In the genomic region with DNA sequence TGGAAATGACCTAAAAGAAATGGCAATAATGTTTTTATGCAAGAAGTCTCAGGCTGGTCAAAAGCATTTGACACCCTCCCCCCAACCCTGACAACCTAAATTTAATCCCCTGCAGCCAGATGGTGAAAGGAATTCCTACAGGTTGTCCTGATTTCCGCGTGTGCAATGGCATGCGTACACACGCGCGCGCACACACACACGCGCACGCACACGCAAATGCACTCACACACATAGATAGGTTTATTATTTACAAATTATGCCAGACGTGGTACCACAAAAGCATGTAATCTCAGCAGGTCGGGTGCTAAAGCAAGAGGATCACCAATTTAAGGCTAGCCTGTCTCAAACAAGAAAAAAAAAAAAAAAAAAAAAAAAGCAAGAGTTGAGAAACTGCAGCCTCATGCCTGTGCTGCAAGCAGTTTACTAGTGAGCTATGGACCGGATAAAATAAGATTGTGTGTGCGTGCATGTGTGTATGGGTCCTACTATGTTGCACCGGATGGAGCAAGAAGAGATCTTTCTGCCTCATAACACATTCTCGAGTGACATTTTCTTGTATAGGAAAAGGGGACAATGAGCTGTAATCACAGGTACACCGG, we compare ENCODE assay signal across 8 mouse cellular contexts. TPM values are rescaled to one million over a fixed set of nuclear protein-coding genes. Genes with fewer than 3 reads are reported as not detected.
DNase-seq lines count a peak whose midpoint lies in the region; ATAC-seq lines count a peak whose summit lies in the region.

No protein-coding gene starts in this region.

- H3K27ac ChIP-seq in heart, embryonic 10.5 days = peak overlapping the region; percentile 81; the same call in 1 of the 2 replicates
- H3K27ac ChIP-seq in liver, embryonic 11.5 days (ENCODE audit: low read depth, low read length) = peak overlapping the region; percentile 74; the same call in 1 of the 2 replicates
- peak overlapping the region; percentile 68 for H3K27ac ChIP-seq in neural tube, embryonic 14.5 days (ENCODE audit: low read depth, low read length)

- 22% methylated on average over 18 of the region's 18 CpGs for WGBS in heart, embryonic 10.5 days
- WGBS in liver, embryonic 11.5 days = 14% methylated on average over 18 of the region's 18 CpGs
- 16% methylated on average over 18 of the region's 18 CpGs for WGBS in neural tube, embryonic 14.5 days

- peak overlapping the region; percentile 56 for H3K9ac ChIP-seq in liver, embryonic 11.5 days (ENCODE audit: low read depth, low read length)
- peak overlapping the region; percentile 29; the same call in 1 of the 2 replicates for H3K9ac ChIP-seq in neural tube, embryonic 14.5 days (replicated peaks; ENCODE audit: low read depth, low read length)

- no peaks in the 10 kb centered on the region for H3K4me1 ChIP-seq in heart, embryonic 10.5 days
- H3K4me1 ChIP-seq in liver, embryonic 11.5 days (replicated peaks; ENCODE audit: control insufficient read depth, insufficient read depth, low read length) = no peaks in the 10 kb centered on the region
- no peaks in the 10 kb centered on the region for H3K4me1 ChIP-seq in neural tube, embryonic 14.5 days (ENCODE audit: control insufficient read depth, insufficient read depth, low read length)

- intact Hi-C loops in heart, postnatal 10 days (cut with DNase I) = loop anchor here (5.0 kb wide), 2 partner anchors 49 to 259 kb away; partner anchors contain the start of gene Zdhhc9

- peak overlapping the region; percentile 66 for H3K4me3 ChIP-seq in heart, embryonic 10.5 days
- H3K4me3 ChIP-seq in liver, embryonic 11.5 days (ENCODE audit: low read depth, low read length) = peak overlapping the region; percentile 65
- H3K4me3 ChIP-seq in neural tube, embryonic 14.5 days (ENCODE audit: low read depth, low read length) = peak overlapping the region; percentile 41

- no peaks in the 10 kb centered on the region for H3K27me3 ChIP-seq in heart, embryonic 10.5 days (ENCODE audit: insufficient read depth, poor library complexity, severe bottlenecking)
- no peaks in the 10 kb centered on the region for H3K27me3 ChIP-seq in liver, embryonic 11.5 days (replicated peaks; ENCODE audit: control insufficient read depth, insufficient read depth, low read length)
- H3K27me3 ChIP-seq in neural tube, embryonic 14.5 days (ENCODE audit: control insufficient read depth, insufficient read depth, low read length) = no peaks in the 10 kb centered on the region

- DNase-seq in heart, embryonic 10.5 days (ENCODE audit: low spot score) = no peak
- DNase-seq in heart, postnatal 4 days = no peak
- DNase-seq in CD4-positive helper T cell, adult 2 months (ENCODE audit: low read depth, low spot score) = peak; percentile 40
- DNase-seq in cerebellum, postnatal 25 days = peak; percentile 38 to 48
- peak; percentile 4 to 10 for DNase-seq in heart, postnatal 10 days
- DNase-seq in liver, embryonic 11.5 days (ENCODE audit: low spot score) = no peak
- DNase-seq in urinary bladder, adult 2 months (ENCODE audit: low spot score) = no peak

- H3K4me2 ChIP-seq in liver, embryonic 11.5 days = peak overlapping the region; percentile 70
- peak overlapping the region; percentile 35 for H3K4me2 ChIP-seq in neural tube, embryonic 14.5 days (ENCODE audit: low read depth, low read length)

- H3K9me3 ChIP-seq in heart, embryonic 10.5 days = no peaks in the 10 kb centered on the region
- no peaks in the 10 kb centered on the region for H3K9me3 ChIP-seq in liver, embryonic 11.5 days (ENCODE audit: control insufficient read depth, low read length)
- H3K9me3 ChIP-seq in neural tube, embryonic 14.5 days (ENCODE audit: control insufficient read depth, low read length) = no peaks in the 10 kb centered on the region

- peak; percentile 67 for ATAC-seq in liver, embryonic 11.5 days (replicated peaks; ENCODE audit: low FRiP score)
- peak; percentile 63; the same call in 1 of the 2 replicates for ATAC-seq in neural tube, embryonic 14.5 days (ENCODE audit: low read depth)

- peaks cover 6% of the 10 kb centered on the region; the same call in 1 of the 2 replicates for H3K36me3 ChIP-seq in heart, embryonic 10.5 days
- H3K36me3 ChIP-seq in liver, embryonic 11.5 days (ENCODE audit: control insufficient read depth, insufficient read depth, low read length) = no peaks in the 10 kb centered on the region
- H3K36me3 ChIP-seq in neural tube, embryonic 14.5 days (ENCODE audit: control insufficient read depth, insufficient read depth, low read length) = no peaks in the 10 kb centered on the region

RNA-seq across cellular contexts. Expression of gene Utp14a, which starts 0.7 kb away (rescaled TPM):
- polyA plus RNA-seq in heart, embryonic 10.5 days (2016; fragmentation: Nextera tagmentation; extraction: Ambion mirVana) = 11.5 and 16.5 TPM in 2 replicates
- 10 to 100 TPM; 14.4 to 20.6 TPM for total RNA-seq in heart, postnatal 4 days (2021)
- 10 to 100 TPM; 13.9 to 17.3 TPM for total RNA-seq in heart, postnatal 10 days (2021)
- 31.3 and 36.0 TPM in 2 replicates for polyA plus RNA-seq in liver, embryonic 11.5 days (2014; fragmentation: Nextera tagmentation; extraction: Ambion mirVana)
- polyA plus RNA-seq in neural tube, embryonic 14.5 days (2014; fragmentation: Nextera tagmentation; extraction: Ambion mirVana) = 15.9 and 17.0 TPM in 2 replicates
- polyA plus RNA-seq in urinary bladder, adult 2 months (2012; rRNA removed) = 18.2 and 18.9 TPM in 2 replicates

RNA-seq across cellular contexts. Expression of gene Zdhhc9, which starts 47.3 kb away (rescaled TPM):
- 2.0 and 2.9 TPM in 2 replicates for polyA plus RNA-seq in heart, embryonic 10.5 days (2016; fragmentation: Nextera tagmentation; extraction: Ambion mirVana)
- total RNA-seq in heart, postnatal 4 days (2021) = 10 to 100 TPM; 26.7 to 30.8 TPM
- total RNA-seq in heart, postnatal 10 days (2021) = 10 to 100 TPM; 28.3 to 32.4 TPM
- polyA plus RNA-seq in liver, embryonic 11.5 days (2014; fragmentation: Nextera tagmentation; extraction: Ambion mirVana) = 2.6 and 3.1 TPM in 2 replicates
- 10.4 and 11.3 TPM in 2 replicates for polyA plus RNA-seq in neural tube, embryonic 14.5 days (2014; fragmentation: Nextera tagmentation; extraction: Ambion mirVana)
- 38.5 and 39.0 TPM in 2 replicates for polyA plus RNA-seq in urinary bladder, adult 2 months (2012; rRNA removed)

Comparison
In these comparisons a context has a peak if more than half of its experiments do, and no peak if none do; other contexts are left out.
1. DNase-seq: peak in CD4-positive helper T cell, adult 2 months (single experiment), cerebellum, postnatal 25 days (2 of 2) and heart, postnatal 10 days (2 of 2); none in heart, embryonic 10.5 days (single experiment), heart, postnatal 4 days (single experiment), liver, embryonic 11.5 days (single experiment) and urinary bladder, adult 2 months (single experiment).
2. Peak in every context shown above with its lines, with median percentiles within 50 percentile points of each other: H3K27ac ChIP-seq and H3K4me3 ChIP-seq.